Mouse (Mus musculus): ENCODE measurements at regions not wholly inside any gene's neighbourhood (a gene's known extent, or its start where the extent isn't known, plus 50 kb on each side); places are given as distances from the start of the nearest gene placed in this dataset.

- no peak for DNase-seq (ENCODE audit: extremely low read depth, insufficient read length, low spot score)
These were observed 229.8 kb upstream of the Ncam1 start for GRCm38 (mm10) chr9:50028573-50028972.

- no peak for DNase-seq (ENCODE audit: extremely low read depth, insufficient read length, low spot score)
These were observed 226.1 kb upstream of the Ncam1 start for GRCm38 (mm10) chr9:50024820-50025219.

- DNase-seq (ENCODE audit: extremely low read depth, insufficient read length, low spot score): no peak
These were observed 214.9 kb upstream of the Ncam1 start for GRCm38 (mm10) chr9:50013602-50014001.

GRCm38 (mm10) chr9:50005757-50006576, 207.2 kb upstream of the Ncam1 start:
- no peak for DNase-seq (ENCODE audit: extremely low read depth, insufficient read length, low spot score)

- no peak for DNase-seq (ENCODE audit: extremely low read depth, insufficient read length, low spot score)
These were observed 204.0 kb upstream of the Ncam1 start for GRCm38 (mm10) chr9:50002695-50003094.

GRCm38 (mm10) chr9:50000497-50001404, 202.0 kb upstream of the Ncam1 start:
- no peak for DNase-seq (ENCODE audit: extremely low read depth, insufficient read length, low spot score)

- DNase-seq (ENCODE audit: extremely low read depth, insufficient read length, low spot score): no peak
These were observed 201.2 kb upstream of the Ncam1 start for GRCm38 (mm10) chr9:49999970-50000369.

GRCm38 (mm10) chr9:49998101-49998500, 199.4 kb upstream of the Ncam1 start:
- DNase-seq (ENCODE audit: extremely low read depth, insufficient read length, low spot score): no peak

- no peak for DNase-seq (ENCODE audit: extremely low read depth, insufficient read length, low spot score)
These were observed 190.9 kb upstream of the Ncam1 start for GRCm38 (mm10) chr9:49989464-49990271.

- DNase-seq (ENCODE audit: extremely low read depth, insufficient read length, low spot score): no peak
These were observed 189.3 kb upstream of the Ncam1 start for GRCm38 (mm10) chr9:49988064-49988463.

- DNase-seq (ENCODE audit: extremely low read depth, insufficient read length, low spot score): no peak
These were observed 188.8 kb upstream of the Ncam1 start for GRCm38 (mm10) chr9:49987481-49987880.

GRCm38 (mm10) chr9:49980344-49981207, 181.9 kb upstream of the Ncam1 start:
- peak; percentile 14 for DNase-seq (ENCODE audit: extremely low read depth, insufficient read length, low spot score)

- DNase-seq (ENCODE audit: extremely low read depth, insufficient read length, low spot score): no peak
These were observed 177.4 kb upstream of the Ncam1 start for GRCm38 (mm10) chr9:49975938-49976671.

- no peak for DNase-seq (ENCODE audit: extremely low read depth, insufficient read length, low spot score)
These were observed 175.3 kb upstream of the Ncam1 start for GRCm38 (mm10) chr9:49973974-49974495.

- DNase-seq (ENCODE audit: extremely low read depth, insufficient read length, low spot score): no peak
These were observed 170.7 kb upstream of the Ncam1 start for GRCm38 (mm10) chr9:49969429-49969828.

GRCm38 (mm10) chr9:49964666-49965065, 165.9 kb upstream of the Ncam1 start:
- DNase-seq (ENCODE audit: extremely low read depth, insufficient read length, low spot score): no peak

- no peak for DNase-seq (ENCODE audit: extremely low read depth, insufficient read length, low spot score)
These were observed 163.9 kb upstream of the Ncam1 start for GRCm38 (mm10) chr9:49962561-49963071.

- no peak for DNase-seq (ENCODE audit: extremely low read depth, insufficient read length, low spot score)
These were observed 163.2 kb upstream of the Ncam1 start for GRCm38 (mm10) chr9:49961965-49962364.

- DNase-seq (ENCODE audit: extremely low read depth, insufficient read length, low spot score): no peak
These were observed 162.6 kb upstream of the Ncam1 start for GRCm38 (mm10) chr9:49961329-49961728.
